Mouse (Mus musculus) CD8-positive naive resting alpha-beta T cell, adult 2 months (primary cell): ENCODE measurements around the gene Krt16.
"Not testable (repeated sequence)": the region's sequence is repeated elsewhere in the genome, so short reads cannot be mapped to it uniquely, and the experiment has no call there.

Source experiments
- DNase-seq, 2 experiments: peaks; one replicate each; pipeline ENCODE4 v3.0.0; 2022; ENCODE audit warnings: low read depth in 2 of 2, low spot score in 2 of 2

Gene Krt16

GRCm38 (mm10) chr11:100259079-100259478 lies 10.4 kb upstream of the Krt16 start:
- no peak for DNase-seq

- DNase-seq: no peak
These were observed 9.3 kb upstream of the Krt16 start for GRCm38 (mm10) chr11:100257967-100258366.

DNA sequence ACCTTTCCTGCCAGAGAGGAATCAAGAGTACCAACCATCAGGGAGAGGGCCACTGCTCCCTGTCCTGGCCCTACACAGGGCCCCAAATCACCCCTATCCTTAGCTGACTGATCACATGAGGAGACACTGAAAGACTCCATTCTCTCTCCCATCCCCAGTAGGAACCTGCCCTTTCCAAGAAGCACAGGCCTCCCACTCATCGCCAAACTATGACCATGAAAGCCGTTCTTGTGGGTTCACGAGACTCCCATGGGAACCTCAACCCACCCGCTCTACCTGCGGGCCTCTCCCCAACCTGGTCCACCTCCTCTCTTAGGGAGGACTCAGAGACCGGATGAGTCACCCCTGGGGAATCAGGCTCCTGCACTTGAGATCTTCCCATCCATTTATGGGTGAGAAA lies 6.8 kb upstream of the Krt16 start:
- no peak for DNase-seq

- no peak for DNase-seq
These were observed 5.8 kb upstream of the Krt16 start for GRCm38 (mm10) chr11:100254360-100255090.

- not testable (repeated sequence) for DNase-seq
These were observed 2.2 kb downstream of the Krt16 start for GRCm38 (mm10) chr11:100246471-100246870.

- not testable (repeated sequence) for DNase-seq
These were observed 8.4 kb downstream of the Krt16 start for GRCm38 (mm10) chr11:100240272-100240671.

DNA sequence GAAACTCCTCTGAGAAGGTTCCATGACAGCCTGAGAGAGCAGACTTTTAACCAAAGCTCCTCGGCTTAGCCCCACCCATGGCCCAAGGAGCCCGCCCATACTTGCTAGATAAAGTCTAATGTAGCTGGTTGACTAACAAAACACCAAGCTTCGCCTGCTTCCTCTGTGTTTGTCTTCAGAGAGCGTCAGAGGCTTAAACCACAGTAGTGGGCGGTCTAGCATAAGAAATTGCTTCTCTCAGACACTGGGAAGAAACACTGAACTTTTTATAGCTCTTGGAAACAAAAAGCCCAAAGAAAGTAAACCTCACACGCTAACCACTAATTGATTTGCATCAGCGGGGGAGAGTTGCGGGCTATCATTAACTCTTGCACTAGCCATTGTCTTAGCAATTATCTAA lies 27.0 kb downstream of the Krt16 start:
- no peak for DNase-seq

DNA sequence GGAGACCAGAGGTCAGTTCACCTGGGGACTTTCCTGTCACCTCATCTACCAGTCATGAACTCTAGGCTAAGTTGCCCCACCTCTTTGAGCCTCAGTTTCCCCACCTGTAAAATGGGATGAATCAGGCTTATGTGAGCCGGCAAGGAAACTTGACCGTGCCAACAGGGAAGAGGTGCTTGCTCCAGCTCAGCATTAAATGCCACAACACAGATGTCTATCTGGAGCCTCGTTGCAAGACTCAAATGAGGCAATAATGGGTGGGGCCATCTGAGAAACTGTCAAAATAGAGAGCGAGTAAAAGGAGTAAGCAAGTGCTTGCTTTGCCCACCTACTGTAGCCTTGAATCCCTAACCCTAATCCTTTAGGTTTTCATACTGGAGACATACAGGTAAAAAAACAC lies 29.4 kb downstream of the Krt16 start:
- no peak for DNase-seq

- no peak for DNase-seq
These were observed 40.2 kb downstream of the Krt16 start for GRCm38 (mm10) chr11:100208542-100208941.

DNA sequence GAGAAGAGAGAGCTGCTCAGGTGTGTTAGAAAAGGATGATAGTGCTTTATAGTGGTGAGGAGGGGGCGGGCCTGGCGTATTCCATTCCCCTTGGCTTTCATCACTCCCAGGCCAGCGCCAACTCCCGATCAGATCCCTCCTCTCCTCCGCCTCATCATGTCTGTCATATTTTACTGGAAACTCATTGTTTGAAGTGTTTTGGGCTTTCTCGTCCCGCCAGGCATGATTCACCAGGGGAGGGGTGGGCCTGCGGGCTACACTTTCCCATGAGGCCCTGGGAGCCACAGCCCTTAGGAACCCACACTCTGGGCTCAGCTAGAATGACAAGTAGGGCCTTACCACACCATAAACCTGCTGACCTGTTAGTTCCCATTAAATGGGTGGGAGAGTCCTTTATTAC lies 41.2 kb downstream of the Krt16 start, which contains the start of gene Krt14:
Gene Krt14 (minus strand): TSS at position 51 of the 400 bp plus-strand sequence.
- no peak for DNase-seq

GRCm38 (mm10) chr11:100203448-100203847 lies 45.3 kb downstream of the Krt16 start:
- no peak for DNase-seq

DNA sequence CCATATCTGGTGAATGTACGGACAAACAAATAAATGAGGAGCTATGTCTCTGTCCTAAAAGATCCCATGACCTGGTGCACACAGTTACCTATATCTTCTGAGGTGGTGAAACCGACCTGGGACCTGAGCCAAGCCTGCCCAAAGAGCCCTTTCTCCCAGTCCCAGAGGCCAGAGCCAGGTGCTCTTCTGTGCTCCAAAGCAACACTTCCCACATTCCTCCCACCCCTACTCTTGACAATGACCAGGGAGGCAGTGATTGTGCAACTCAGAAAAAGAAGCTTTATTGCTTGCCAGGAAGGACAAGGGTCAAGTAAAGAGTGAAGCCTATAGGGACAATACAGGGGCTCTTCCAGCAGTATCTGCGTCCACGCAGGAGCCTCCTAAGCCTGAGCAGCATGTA lies 45.8 kb downstream of the Krt16 start:
- DNase-seq: no peak

- no peak for DNase-seq
These were observed 48.4 kb downstream of the Krt16 start for GRCm38 (mm10) chr11:100200104-100200820.

DNA sequence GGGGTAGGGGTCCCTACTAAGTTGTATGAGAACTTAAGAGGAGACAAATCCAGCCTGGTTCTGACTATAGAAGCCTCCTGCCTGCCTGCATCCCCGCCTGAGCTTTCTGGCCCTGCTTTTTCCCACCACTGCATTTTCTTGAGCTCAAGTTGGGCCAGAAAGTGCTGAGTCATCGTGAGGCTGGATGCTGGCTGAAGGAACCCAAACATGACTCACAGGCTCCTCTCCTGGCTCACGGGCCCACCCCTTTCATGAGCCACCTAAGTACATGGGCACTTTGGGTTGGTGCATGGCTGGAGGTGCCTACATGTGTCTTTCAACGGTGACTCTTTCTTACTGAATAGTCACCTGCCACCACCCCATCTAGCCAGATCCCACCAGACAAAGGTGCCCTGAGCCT lies 50.0 kb downstream of the Krt16 start:
- DNase-seq: no peak
